Mouse (Mus musculus): ENCODE measurements around the gene Churc1. TPM values are rescaled to one million over a fixed set of nuclear protein-coding genes. Genes with fewer than 3 reads are reported as not detected.

Gene Churc1
- polyA plus RNA-seq, 1 experiment: 62.0 TPM

DNA sequence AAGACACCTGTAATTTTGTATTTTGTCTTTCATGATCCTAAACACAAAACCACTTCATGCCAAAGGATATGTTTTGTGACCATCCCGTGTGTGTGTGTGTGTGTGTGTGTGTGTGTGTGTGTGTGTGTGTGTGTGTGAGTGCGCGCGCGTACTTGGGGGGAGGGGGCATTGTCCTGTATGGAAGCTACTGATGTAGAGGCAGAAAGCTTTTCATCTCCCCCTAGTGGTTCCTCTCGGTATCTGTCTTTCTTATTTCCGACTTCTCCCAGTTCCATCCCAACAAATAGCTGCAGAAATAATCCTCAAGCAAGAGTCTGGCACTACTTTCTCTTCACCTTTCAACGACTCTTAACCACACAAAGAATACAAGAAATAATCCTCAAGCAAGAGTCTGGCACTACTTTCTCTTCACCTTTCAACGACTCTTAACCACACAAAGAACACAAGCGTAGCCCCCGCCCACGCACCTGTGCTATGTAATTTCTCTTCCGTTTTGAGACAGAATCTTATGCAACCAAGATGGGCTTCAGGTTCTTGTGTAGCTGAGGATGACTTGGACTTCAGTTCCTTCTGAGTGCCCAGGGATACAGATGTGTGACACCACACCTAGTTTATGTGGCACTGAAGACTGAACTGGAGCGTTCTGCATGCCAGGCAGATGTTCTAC is 12.6 kb upstream of the Churc1 start:
- Histone ChIP-seq H3K79me3 (ENCODE audit: low read depth) (no peaks in the 10 kb centered on the region), H3ac (ENCODE audit: control insufficient read depth, insufficient read length, low read depth) (no peak overlapping the region), H3K36me3 (ENCODE audit: control insufficient read depth, insufficient read depth) (no peaks in the 10 kb centered on the region), H3K27me3 (ENCODE audit: control insufficient read depth, insufficient read depth, insufficient read length) (peaks cover 5% of the 10 kb centered on the region), H3K4me3 (ENCODE audit: insufficient read depth, poor library complexity, severe bottlenecking) (no peak overlapping the region), H3K79me2 (ENCODE audit: control insufficient read depth, insufficient read depth) (no peaks in the 10 kb centered on the region)
- TF ChIP-seq FOSL1 (IDR thresholded peaks at IDR 0.05; ENCODE audit: insufficient read depth, low read length, poor library complexity, severe bottlenecking) (no peak), CEBPB (IDR thresholded peaks at IDR 0.05; ENCODE audit: low read depth) (no peak), MYOD1 (IDR thresholded peaks at IDR 0.05; ENCODE audit: control insufficient read depth, insufficient read length, low read depth) (no peak), MAX (IDR thresholded peaks at IDR 0.05) (no peak), USF1 (IDR thresholded peaks at IDR 0.05; ENCODE audit: low read depth) (no peak), CTCF (IDR thresholded peaks at IDR 0.05; ENCODE audit: control insufficient read depth, insufficient read depth, insufficient read length) (no peak), MYOG (IDR thresholded peaks at IDR 0.05; ENCODE audit: control insufficient read depth, extremely low read depth, insufficient read length) (no peak)

GRCm38 (mm10) chr12:76765901-76766630 is 728 bp downstream of the Churc1 start:
- peak overlapping the region; percentile 41 for H3K4me3 ChIP-seq (ENCODE audit: insufficient read depth, poor library complexity, severe bottlenecking)
- no peaks in the 10 kb centered on the region for H3K36me3 ChIP-seq (ENCODE audit: control insufficient read depth, insufficient read depth)
- TF ChIP-seq CTCF (IDR thresholded peaks at IDR 0.05; ENCODE audit: control insufficient read depth, insufficient read depth, insufficient read length) (no peak), MAX (IDR thresholded peaks at IDR 0.05) (no peak), MYOG (IDR thresholded peaks at IDR 0.05; ENCODE audit: control insufficient read depth, extremely low read depth, insufficient read length) (no peak), FOSL1 (IDR thresholded peaks at IDR 0.05; ENCODE audit: insufficient read depth, low read length, poor library complexity, severe bottlenecking) (no peak), CEBPB (IDR thresholded peaks at IDR 0.05; ENCODE audit: low read depth) (no peak), USF1 (IDR thresholded peaks at IDR 0.05; ENCODE audit: low read depth) (no peak), MYOD1 (IDR thresholded peaks at IDR 0.05; ENCODE audit: control insufficient read depth, insufficient read length, low read depth) (no peak)
- H3K79me3 ChIP-seq (ENCODE audit: low read depth): no peaks in the 10 kb centered on the region
- H3K79me2 ChIP-seq (ENCODE audit: control insufficient read depth, insufficient read depth): peaks cover 6% of the 10 kb centered on the region
- H3ac ChIP-seq (ENCODE audit: control insufficient read depth, insufficient read length, low read depth): peak overlapping the region; percentile 75
- H3K27me3 ChIP-seq (ENCODE audit: control insufficient read depth, insufficient read depth, insufficient read length): no peaks in the 10 kb centered on the region

DNA sequence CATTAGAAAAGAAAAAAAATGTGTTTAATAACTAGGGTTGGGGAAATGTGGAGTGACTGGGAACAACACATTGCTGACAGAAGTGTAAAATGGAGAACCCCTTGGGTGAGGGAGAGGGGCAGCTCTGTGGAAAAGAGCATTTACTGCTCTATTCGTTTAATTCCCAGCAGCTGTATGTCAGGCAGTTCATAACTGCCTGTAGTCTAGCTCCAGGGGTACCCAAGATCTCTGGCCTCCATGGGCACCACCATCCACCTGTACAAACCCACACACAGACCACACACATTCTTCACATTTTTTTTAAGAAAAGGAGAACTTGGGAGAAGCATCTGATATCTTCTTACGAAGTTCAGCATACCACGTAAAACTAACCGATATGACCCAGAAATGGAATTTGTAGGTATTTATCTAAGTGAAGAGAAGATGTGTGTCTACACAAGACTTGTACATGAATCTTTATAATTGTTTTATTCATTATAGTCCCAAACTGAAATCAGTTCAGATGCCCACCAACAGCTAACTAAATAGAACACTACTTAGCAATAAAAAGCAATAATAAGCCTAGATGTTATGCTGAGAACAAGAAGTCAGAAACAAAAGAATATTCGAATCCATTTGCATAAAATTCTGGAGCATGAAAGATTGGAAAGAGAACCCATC is 5.6 kb downstream of the Churc1 start:
- Histone ChIP-seq H3K27me3 (ENCODE audit: control insufficient read depth, insufficient read depth, insufficient read length) (no peaks in the 10 kb centered on the region), H3K79me3 (ENCODE audit: low read depth) (no peaks in the 10 kb centered on the region), H3K4me3 (ENCODE audit: insufficient read depth, poor library complexity, severe bottlenecking) (no peak overlapping the region), H3ac (ENCODE audit: control insufficient read depth, insufficient read length, low read depth) (no peak overlapping the region), H3K36me3 (ENCODE audit: control insufficient read depth, insufficient read depth) (no peaks in the 10 kb centered on the region), H3K79me2 (ENCODE audit: control insufficient read depth, insufficient read depth) (peaks cover 3% of the 10 kb centered on the region)
- no peak for TF ChIP-seq MYOG (IDR thresholded peaks at IDR 0.05; ENCODE audit: control insufficient read depth, extremely low read depth, insufficient read length)
- TF ChIP-seq FOSL1 (IDR thresholded peaks at IDR 0.05; ENCODE audit: insufficient read depth, low read length, poor library complexity, severe bottlenecking): no peak
- no peak for TF ChIP-seq USF1 (IDR thresholded peaks at IDR 0.05; ENCODE audit: low read depth)
- TF ChIP-seq MYOD1 (IDR thresholded peaks at IDR 0.05; ENCODE audit: control insufficient read depth, insufficient read length, low read depth): no peak
- no peak for TF ChIP-seq CTCF (IDR thresholded peaks at IDR 0.05; ENCODE audit: control insufficient read depth, insufficient read depth, insufficient read length)
- no peak for TF ChIP-seq CEBPB (IDR thresholded peaks at IDR 0.05; ENCODE audit: low read depth)
- TF ChIP-seq MAX (IDR thresholded peaks at IDR 0.05): no peak

- Histone ChIP-seq H3K4me3 (ENCODE audit: insufficient read depth, poor library complexity, severe bottlenecking) (no peak overlapping the region), H3K27me3 (ENCODE audit: control insufficient read depth, insufficient read depth, insufficient read length) (no peaks in the 10 kb centered on the region), H3ac (ENCODE audit: control insufficient read depth, insufficient read length, low read depth) (no peak overlapping the region), H3K36me3 (ENCODE audit: control insufficient read depth, insufficient read depth) (no peaks in the 10 kb centered on the region), H3K79me2 (ENCODE audit: control insufficient read depth, insufficient read depth) (no peaks in the 10 kb centered on the region), H3K79me3 (ENCODE audit: low read depth) (no peaks in the 10 kb centered on the region)
- TF ChIP-seq CEBPB (IDR thresholded peaks at IDR 0.05; ENCODE audit: low read depth): no peak
- TF ChIP-seq CTCF (IDR thresholded peaks at IDR 0.05; ENCODE audit: control insufficient read depth, insufficient read depth, insufficient read length): no peak
- TF ChIP-seq MYOG (IDR thresholded peaks at IDR 0.05; ENCODE audit: control insufficient read depth, extremely low read depth, insufficient read length): no peak
- no peak for TF ChIP-seq FOSL1 (IDR thresholded peaks at IDR 0.05; ENCODE audit: insufficient read depth, low read length, poor library complexity, severe bottlenecking)
- no peak for TF ChIP-seq USF1 (IDR thresholded peaks at IDR 0.05; ENCODE audit: low read depth)
- no peak for TF ChIP-seq MAX (IDR thresholded peaks at IDR 0.05)
- TF ChIP-seq MYOD1 (IDR thresholded peaks at IDR 0.05; ENCODE audit: control insufficient read depth, insufficient read length, low read depth): no peak
Measured at GRCm38 (mm10) chr12:76771540-76771939, 6.2 kb downstream of the Churc1 start.

DNA sequence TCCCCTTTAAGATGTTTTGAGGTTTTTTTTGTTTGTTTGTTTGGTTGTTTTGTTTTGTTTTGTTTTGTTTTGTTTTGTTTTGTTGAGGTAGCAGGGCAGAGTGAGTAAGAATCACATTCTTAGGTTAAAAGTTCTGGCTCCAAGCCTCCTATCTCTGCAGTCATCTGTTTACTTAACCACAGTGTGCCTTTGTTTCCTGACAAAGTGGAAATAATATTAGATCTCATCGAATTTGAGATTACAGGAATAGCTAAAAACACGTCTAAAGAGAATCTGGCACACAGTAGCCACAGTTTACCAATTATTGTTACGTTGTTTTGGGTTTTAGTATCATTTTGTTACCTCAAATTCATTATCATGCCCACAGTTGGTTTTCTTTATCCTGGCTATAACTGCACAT is 9.3 kb downstream of the Churc1 start:
- no peak for TF ChIP-seq CEBPB (IDR thresholded peaks at IDR 0.05; ENCODE audit: low read depth)
- Histone ChIP-seq H3K36me3 (ENCODE audit: control insufficient read depth, insufficient read depth) (no peaks in the 10 kb centered on the region), H3K27me3 (ENCODE audit: control insufficient read depth, insufficient read depth, insufficient read length) (no peaks in the 10 kb centered on the region), H3K4me3 (ENCODE audit: insufficient read depth, poor library complexity, severe bottlenecking) (no peak overlapping the region), H3ac (ENCODE audit: control insufficient read depth, insufficient read length, low read depth) (no peak overlapping the region), H3K79me3 (ENCODE audit: low read depth) (no peaks in the 10 kb centered on the region), H3K79me2 (ENCODE audit: control insufficient read depth, insufficient read depth) (no peaks in the 10 kb centered on the region)
